Mouse (Mus musculus) liver (tissue): ENCODE data around the gene Pms2.

Source experiments
- DNase-seq: peaks from one replicate; pipeline ENCODE4 v3.0.0-alpha.2; 2020; ENCODE audit warnings: mixed read lengths

Pms2 gene

GRCm38 (mm10) chr5:143909417-143910400 is at the start of gene Pms2, which contains the start of gene Aimp2:
Gene Pms2, plus strand, starts transcription at chr5:143909964.
Gene Aimp2, minus strand, starts transcription at chr5:143909847.
- peak; percentile 96 for DNase-seq

DNA sequence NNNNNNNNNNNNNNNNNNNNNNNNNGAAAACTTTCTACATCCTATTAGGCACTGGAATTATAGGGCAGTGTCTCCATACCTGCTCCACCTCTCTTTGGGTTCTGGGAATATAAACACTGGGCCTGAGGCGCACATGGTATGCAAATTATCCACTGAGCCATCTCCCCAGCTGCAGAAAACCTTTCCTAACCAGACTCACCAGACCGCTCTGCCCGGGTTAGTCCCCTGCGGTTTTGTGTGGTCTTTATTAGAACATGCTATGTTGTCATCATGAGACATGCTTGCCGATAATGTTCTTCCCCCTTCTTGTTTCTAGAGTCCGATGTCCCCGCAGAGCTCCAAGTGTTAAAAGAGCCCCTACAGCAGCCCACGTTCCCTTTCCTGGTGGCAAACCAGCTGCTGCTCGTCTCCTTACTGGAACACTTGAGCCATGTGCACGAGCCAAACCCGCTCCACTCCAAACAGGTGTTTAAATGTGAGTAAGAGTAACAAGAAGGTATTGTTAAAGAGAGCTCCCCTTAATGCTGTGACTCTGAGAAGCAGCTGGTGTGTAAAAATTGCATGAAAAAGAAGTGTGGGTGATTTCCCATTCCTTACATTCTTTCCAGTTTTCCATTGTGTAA is 38.1 kb upstream of the Pms2 start:
- no peak for DNase-seq

DNA sequence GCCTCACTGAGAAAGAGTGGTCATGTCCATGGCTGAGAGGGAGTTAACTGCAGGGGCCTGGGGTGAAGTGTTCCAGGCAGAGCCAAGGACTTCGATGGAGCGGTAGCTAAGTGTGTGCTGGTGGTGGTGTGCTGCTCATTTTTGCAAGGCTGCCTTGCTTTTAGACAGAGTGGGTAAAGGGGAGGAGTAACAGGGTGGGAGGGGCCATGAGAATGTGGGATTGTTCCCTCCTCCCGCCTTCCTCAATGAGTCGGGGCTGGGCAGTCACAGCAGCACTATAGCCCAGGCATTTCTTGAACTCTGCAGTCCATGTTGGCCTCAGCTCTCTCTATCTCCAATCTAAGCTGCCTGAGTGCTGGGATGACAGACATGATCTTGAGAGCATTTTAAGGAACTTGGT is 35.2 kb upstream of the Pms2 start:
- no peak for DNase-seq

- DNase-seq, result no peak
These were observed 24.5 kb upstream of the Pms2 start for GRCm38 (mm10) chr5:143885274-143885673.

- DNase-seq, result no peak
These were observed 19.0 kb upstream of the Pms2 start for GRCm38 (mm10) chr5:143890741-143891140.

DNA sequence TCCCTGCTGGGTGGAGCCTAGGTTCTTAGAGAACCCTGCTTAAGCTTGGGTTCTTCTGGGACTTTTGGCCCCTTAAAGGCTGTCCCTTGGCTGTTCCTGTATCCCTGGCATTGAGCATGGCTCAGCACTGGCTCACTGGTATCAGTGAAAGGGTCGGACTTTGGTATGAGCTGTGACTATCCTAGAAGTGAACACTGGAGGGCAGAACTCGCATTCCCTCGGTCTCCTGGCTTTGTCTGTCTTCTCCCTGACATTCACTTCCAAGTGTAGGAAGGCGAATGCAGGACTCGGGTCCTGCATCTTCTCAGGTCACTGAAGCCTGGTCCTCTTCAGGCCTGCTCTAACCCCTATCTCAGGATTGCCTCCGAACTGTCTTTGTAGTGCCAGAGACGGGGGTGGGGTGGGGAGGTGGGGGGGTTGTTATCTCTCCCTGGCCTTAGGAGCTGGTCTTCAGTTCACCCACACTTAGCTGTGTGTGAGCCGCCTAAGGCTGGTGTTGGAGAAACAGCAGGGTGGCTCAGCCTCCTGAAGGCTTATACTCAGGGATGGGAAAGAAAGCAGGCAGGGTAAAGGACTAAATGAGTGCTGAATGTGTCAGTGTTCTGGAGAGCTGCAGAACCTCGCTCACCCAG is 17.4 kb upstream of the Pms2 start:
- DNase-seq, result no peak

GRCm38 (mm10) chr5:143893396-143893795 is 16.4 kb upstream of the Pms2 start:
- peak; percentile 61 for DNase-seq

GRCm38 (mm10) chr5:143897635-143898330 is 12.0 kb upstream of the Pms2 start, which contains the start of gene Ankrd61:
Gene Ankrd61, minus strand, starts transcription at chr5:143897685.
- DNase-seq, result no peak

- no peak for DNase-seq
These were observed 7.7 kb upstream of the Pms2 start for GRCm38 (mm10) chr5:143902111-143902510.

GRCm38 (mm10) chr5:143903813-143904212 is 6.0 kb upstream of the Pms2 start:
- DNase-seq, result peak; percentile 45

DNA sequence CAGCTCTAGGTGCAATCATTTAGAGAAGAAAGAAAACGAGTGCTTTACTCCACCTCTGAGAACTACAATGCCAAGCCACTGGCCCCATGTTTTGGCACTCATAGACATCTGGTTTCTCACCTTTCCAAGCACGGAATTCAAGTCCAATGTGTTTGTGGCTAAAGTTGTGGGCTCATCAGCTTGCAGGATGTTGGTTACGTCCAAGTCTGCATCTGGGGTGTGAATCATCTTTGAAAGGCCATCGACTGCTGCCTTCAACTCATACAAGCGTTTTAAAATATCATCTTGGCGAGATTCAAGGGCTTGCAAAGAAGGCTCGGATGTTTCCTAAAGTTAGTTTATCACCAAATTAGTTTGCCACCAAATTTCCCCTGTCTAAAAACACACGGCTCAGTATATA is 3.3 kb upstream of the Pms2 start:
- DNase-seq, result no peak

- peak; percentile 64 for DNase-seq
These were observed 838 bp upstream of the Pms2 start for GRCm38 (mm10) chr5:143908926-143909325.

GRCm38 (mm10) chr5:143916221-143916620 is 6.5 kb downstream of the Pms2 start:
- no peak for DNase-seq

GRCm38 (mm10) chr5:143917418-143917817 is 7.7 kb downstream of the Pms2 start:
- peak; percentile 68 for DNase-seq

GRCm38 (mm10) chr5:143918120-143918519 is 8.4 kb downstream of the Pms2 start:
- DNase-seq, result no peak

DNA sequence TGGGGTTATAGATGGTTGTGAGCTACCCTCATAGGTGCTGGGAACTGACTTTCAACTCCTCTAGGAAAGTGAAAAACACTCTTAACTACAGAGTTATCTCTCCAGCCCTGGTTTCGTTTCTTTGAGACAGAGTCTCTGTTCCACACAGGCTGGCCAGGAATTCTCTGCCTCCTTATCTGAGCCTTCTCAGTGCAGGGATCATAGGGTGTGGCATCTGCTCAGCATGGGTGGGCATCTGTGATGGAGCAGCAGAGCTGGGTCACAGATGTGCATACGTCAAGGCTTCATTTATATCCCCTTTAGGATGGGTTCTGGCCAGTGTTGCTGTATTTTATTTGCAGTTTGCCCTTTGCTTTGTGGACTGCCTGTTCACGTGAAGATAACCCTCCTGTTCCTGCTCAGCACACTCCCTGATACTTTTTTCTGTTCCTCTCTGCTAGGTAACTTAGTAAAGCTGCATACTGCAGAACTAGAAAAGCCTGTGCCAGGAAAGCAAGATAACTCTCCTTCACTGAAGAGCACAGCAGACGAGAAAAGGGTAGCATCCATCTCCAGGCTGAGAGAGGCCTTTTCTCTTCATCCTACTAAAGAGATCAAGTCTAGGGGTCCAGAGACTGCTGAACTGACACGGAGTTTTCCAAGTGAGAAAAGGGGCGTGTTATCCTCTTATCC is 15.2 kb downstream of the Pms2 start:
- DNase-seq, result peak; percentile 81

DNA sequence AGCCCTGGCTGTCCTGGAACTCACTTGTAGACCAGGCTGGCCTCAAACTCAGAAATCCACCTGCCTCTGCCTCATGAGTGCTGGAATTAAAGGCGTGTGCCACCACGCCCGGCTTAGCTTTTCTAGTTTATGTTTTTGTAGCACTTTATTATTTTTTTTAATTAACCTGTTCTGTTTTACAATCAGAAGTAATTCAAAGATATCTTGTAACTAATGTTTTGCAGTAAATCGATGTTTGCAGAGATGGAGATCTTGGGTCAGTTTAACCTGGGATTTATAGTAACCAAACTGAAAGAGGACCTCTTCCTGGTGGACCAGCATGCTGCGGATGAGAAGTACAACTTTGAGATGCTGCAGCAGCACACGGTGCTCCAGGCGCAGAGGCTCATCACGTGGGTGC is 18.1 kb downstream of the Pms2 start, which contains the start of gene Gm42421:
TSS of gene Gm42421 (plus strand) at position 301 of the 400 bp plus-strand sequence.
- DNase-seq, result no peak

- no peak for DNase-seq
These were observed 19.5 kb downstream of the Pms2 start for GRCm38 (mm10) chr5:143929291-143929690.

DNA sequence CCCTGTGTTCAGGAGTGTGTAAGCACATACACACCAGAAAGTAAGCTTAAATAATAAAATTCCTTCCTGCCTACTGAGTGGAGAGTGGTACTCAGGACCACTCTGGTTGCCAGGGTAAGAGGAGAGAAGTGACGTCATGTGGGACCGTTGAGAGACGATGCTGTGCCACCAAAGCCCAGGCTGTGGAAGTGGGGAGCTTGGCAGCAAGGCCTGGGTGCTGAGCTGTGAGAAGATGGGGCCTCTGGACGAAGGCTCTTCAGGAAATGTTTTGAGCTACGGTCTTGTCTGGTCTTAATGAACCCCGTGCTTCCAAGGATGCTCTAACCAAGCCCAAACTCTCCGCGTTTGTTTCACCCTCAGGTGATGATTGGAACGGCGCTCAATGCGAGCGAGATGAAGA is 20.9 kb downstream of the Pms2 start:
- DNase-seq, result no peak

DNA sequence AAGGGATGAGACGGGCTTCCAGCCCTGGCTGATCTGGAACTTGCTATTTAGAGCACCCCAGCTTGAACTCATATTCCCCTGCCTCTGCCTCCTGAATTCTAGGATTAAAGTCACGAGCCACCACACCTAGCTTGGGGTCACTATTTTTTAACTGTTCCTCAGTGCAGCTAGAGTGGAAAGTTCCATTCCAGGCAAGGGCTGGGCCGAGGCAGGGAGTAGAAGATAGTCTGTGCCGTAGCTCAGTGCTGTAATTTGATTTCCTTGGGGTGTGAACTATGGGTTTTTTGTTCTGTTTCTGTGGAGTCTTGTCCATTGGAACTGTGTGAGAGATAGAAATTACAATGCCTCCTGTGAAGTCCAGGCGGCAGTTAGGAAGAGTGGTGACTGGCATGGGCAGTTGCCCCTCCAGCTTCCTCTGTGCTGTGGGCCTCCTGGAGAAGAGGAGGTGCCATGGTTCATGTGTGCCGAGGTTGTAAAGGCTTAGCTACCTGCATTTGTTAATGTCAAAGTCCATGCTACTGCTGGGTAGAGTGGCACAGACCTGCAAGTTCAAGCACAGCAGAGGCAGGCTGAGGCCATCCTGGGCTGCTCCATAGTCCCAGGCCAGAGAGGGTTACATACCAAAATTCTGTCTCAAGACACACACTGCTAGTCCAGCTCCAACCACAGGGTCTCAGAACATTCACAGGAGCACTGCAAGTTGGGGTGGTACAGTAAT is 22.3 kb downstream of the Pms2 start:
- DNase-seq, result no peak

DNA sequence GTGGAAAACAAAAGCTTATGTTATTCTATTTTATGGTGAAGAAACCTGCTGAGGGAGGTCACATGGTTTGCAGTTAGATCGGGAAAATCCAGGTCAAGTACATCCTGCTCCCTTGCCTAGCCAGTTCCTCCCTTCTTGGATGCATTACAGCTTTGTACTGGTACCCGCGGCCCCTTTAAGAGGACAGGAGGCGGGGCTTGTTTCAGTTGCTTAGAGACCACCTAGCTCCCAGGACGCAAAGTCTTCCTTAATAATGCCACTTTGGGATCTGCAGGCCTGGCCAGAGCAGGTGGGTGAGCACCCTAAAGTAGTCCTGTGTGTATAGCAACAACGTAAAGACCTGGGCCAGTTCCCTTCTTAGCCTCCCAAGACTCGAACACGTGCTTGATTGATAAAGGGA is 23.1 kb downstream of the Pms2 start, which contains the start of gene Rsph10b:
TSS of gene Rsph10b (plus strand) at position 205 of the 400 bp plus-strand sequence.
- DNase-seq, result no peak
